Mouse (Mus musculus): Measurements from ENCODE around the gene Anks1.
A peak's percentile ranks its signal among the peaks of the same experiment; 100 is the strongest.
"Not testable (repeated sequence)": the region's sequence is repeated elsewhere in the genome, so short reads cannot be mapped to it uniquely, and the experiment has no call there.

Anks1 gene

DNA sequence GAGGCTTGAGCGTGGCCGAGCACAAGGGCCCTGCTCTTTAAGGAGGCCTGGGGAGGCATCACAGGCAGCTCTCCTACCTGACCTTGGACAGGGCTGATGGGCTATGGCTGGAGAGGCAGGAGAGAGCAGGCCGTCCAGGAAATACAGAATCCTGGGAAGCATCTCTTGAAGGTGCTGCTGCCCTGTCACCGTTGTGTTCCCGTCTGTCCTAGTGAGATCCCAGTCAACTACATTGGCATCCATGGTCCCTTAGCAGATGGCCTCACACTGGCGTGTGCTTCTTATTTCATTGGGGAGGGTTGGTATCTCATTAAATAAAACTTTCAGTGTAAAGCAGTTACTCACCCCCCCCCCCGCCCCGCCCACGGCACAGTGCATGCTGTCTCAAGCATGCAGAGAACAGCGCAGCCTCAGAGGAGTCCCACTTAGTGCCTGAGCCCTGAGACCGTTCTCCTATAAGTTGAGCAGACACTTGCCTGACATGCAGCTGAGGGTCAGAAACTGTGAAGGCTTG lies 57.5 kb downstream of the Anks1 start:
- no peak for DNase-seq (ENCODE audit: low read depth, low spot score)

GRCm38 (mm10) chr17:27967529-27967928 lies 58.4 kb downstream of the Anks1 start:
- DNase-seq (ENCODE audit: low read depth, low spot score) = no peak

DNA sequence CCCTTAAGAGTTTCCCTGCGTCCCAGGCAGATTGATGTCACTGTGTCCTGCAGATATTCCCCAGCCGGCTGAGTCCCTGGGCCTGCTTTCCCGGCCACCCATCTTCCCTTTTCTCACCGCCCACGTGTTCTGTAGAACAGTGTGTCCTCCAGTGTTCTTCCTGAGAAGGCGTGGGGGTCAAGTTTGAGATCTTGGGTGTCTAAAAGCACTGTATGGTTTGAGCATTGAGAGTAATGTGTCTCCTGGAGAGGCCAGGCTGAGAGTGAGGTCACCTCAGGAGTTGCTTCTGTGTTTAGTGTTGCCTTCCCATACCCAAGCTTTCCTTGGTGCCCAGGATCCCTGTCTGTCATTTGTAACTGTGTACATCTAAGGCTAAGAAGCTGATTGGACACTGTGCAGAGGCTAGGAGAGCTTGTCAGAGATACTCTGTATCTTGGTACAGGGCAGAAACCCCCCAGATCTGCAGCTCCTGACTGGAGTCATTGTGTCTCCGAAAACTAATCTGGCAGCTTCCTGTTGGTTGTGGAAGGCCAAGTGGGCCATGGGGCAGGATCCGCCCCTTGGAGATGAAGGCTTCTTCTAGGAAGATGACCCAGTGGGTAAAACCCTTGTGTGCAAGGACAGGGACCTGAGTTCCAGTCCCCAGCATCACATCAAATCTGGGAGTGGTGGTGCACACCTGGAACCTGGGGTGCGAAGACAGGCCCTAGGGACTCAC lies 59.1 kb downstream of the Anks1 start:
- DNase-seq (ENCODE audit: low read depth, low spot score) = no peak

- no peak for DNase-seq (ENCODE audit: low read depth, low spot score)
Observed at GRCm38 (mm10) chr17:27968903-27969302, 59.8 kb downstream of the Anks1 start.

- DNase-seq (ENCODE audit: low read depth, low spot score) = peak; percentile 40
Observed at GRCm38 (mm10) chr17:27969365-27969764, 60.3 kb downstream of the Anks1 start.

DNA sequence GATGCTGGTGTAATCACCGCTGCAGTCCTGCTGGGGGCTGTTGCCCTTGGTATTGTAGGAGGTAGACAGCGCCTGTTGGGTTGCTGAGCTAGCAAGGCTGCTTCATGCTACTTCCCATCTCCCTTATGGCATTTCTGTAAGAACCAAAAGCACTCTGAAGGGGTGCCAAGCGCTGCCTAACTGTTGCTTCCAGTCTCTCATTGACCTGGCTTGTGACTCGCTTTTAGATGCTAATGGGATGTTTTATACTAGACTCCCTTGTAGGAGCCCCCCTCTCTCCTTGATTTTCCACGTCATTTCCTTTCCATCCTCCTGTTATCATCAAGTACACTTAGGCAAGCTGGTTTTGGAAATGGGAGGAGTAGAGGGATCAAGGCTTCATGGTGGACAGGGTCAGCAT lies 60.8 kb downstream of the Anks1 start:
- DNase-seq (ENCODE audit: low read depth, low spot score) = no peak

DNA sequence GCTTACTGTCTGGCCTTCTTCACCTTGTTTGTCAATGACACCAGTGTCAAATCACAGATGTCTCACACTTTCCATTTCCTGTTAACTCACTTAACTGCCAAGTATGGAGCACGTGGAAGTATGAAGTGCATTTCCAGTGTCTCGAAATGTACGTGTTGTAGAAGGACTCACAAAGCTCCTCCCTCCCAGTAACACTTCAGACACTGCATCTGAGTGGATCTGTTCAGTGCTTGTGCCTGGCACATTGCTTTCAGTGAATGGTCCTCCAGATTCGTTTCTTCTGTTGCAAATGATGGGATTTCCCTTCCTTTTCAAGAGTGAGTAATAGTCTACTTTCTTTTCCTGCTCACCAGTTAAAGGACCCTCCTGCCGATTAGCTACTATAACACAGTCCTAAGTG lies 61.2 kb downstream of the Anks1 start:
- no peak for DNase-seq (ENCODE audit: low read depth, low spot score)

DNA sequence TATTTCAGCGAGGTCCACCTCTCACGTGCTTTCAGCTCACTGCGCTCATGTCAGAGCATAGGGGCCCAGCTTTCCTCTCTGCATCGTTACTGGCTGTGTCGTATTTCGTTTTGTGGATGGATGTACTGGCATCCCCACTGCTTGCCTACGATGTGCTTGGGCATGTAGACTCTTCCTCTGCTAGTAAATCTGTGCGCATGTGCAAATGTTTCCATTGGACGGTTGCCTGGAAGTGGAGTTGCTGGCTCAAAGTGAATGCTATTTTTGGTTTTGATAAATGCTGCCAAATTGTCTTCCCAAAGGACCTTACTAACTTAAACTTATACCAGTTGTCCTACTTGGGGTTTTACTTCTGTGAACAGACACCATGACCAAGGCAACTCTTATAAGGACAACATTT lies 62.4 kb downstream of the Anks1 start:
- no peak for DNase-seq (ENCODE audit: low read depth, low spot score)

- DNase-seq (ENCODE audit: low read depth, low spot score) = no peak
Observed at GRCm38 (mm10) chr17:27973337-27973736, 64.2 kb downstream of the Anks1 start.

GRCm38 (mm10) chr17:27976266-27976665 lies 67.2 kb downstream of the Anks1 start:
- DNase-seq (ENCODE audit: low read depth, low spot score) = no peak

- no peak for DNase-seq (ENCODE audit: low read depth, low spot score)
Observed at GRCm38 (mm10) chr17:27977008-27977636, 68.0 kb downstream of the Anks1 start.

GRCm38 (mm10) chr17:27980391-27980955 lies 71.4 kb downstream of the Anks1 start:
- no peak for DNase-seq (ENCODE audit: low read depth, low spot score)

DNA sequence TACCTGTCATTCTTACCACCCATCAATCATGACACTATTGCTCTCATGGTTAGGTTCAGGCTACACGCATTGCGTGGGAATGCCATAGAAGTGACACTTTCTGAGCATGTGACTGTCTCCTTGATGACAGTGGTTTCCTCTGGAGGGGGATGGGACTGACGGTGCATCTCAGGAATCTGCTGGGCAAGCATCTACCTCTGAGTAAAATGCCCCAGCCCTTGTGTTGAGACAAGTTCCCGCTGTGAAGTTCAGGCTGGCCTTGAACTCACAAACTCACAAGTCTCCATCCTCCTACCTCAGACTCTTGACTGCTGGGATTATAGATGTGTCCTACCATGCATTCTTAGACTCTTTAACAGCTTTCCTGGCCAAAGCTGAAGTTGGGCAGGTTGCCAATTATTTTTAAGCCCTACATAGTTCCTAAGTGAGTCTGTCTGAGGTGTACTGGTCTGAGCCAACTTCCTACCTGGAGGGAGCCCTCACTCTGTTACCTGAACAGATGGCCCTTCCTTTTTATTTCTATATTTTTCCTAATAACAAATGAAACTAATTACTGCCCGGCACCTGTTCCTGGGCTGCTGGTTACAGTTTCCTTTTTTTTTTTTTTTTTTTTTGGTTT lies 72.5 kb downstream of the Anks1 start:
- no peak for DNase-seq (ENCODE audit: low read depth, low spot score)

- DNase-seq (ENCODE audit: low read depth, low spot score) = not testable (repeated sequence)
Observed at GRCm38 (mm10) chr17:27982070-27982457, 73.0 kb downstream of the Anks1 start.

- no peak for DNase-seq (ENCODE audit: low read depth, low spot score)
Observed at GRCm38 (mm10) chr17:27982712-27983266, 73.7 kb downstream of the Anks1 start.

DNA sequence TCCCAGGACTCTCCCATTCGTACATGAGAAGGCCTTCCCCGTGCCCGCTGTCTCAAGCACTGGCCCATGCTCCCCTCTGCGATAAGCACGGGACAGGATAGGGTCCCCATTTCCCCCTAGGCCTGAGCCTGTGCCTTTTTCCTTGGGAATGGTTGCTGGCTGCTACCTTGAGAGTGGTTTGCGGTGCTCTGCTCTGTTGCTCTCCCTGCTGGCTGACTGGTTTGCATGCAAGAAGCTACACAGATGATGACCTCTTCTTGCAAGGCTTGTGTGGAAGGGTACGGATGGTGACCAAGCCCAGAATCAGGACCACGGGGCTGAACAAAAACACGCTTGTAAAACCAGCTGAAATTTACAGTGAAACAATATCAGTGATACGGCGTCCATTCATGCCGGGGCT lies 75.3 kb downstream of the Anks1 start:
- no peak for DNase-seq (ENCODE audit: low read depth, low spot score)

GRCm38 (mm10) chr17:27986106-27986505 lies 77.0 kb downstream of the Anks1 start:
- no peak for DNase-seq (ENCODE audit: low read depth, low spot score)

GRCm38 (mm10) chr17:27989807-27990542 lies 80.9 kb downstream of the Anks1 start:
- DNase-seq (ENCODE audit: low read depth, low spot score) = peak; percentile 85

DNA sequence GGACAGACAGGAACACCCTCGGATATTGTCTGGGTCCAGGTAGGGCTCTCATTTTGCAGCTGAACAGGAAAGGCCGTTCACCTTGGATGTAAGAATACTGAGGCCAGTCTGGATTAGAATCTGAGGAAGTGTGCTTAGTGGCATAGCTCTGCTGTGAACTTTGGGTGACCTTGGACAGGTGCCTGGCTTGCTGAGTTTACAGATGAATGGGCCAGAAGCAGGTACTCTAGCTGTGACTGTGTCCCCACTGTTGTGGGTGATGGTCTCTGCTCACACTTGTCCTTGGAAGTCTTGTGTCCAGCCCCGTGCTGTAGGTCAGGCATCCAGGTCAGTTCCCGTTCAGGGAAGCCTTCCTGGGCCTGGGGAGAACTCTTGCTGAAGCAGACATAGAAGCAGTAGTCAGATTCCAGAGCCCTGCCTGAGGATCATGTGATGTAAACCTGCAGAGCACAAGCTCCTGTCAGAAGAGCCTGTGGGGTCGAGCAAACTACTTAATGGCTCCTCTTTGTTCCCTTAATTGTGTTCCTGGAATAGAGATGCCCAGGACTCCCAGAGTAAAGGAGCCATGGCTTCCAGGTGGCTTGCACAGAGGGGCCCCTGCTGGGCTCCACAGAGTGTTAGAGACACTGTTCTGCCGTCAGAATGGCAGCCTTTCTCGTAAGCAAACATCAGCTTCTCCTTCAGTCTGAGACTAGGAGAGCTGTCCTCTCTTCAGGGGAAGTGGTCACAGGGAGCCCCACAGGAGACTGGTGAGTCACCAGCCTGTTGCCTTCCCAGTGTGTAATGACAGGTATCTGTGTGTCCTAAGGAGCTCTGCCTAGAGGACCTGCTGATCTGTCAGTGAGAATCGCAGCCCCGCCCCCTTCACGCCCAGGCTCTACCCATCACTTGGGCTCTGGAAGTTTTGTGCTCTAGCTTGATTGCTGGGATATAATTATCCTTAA lies 85.2 kb downstream of the Anks1 start:
- no peak for DNase-seq (ENCODE audit: low read depth, low spot score)

- no peak for DNase-seq (ENCODE audit: low read depth, low spot score)
Observed at GRCm38 (mm10) chr17:27996320-27996719, 87.2 kb downstream of the Anks1 start.

Data from mesoderm, embryonic 11.5 days (tissue).